Mouse (Mus musculus) embryonic facial prominence, embryonic 10.5 days (tissue): Measurements from ENCODE around the gene Gm525. TPM values are rescaled to one million over a fixed set of nuclear protein-coding genes. Genes with fewer than 3 reads are reported as not detected.

Source experiments
- DNase-seq: peaks from one replicate; pipeline ENCODE4 v3.0.0-alpha.2; 2017; ENCODE audit warnings: low spot score
- H3K27ac ChIP-seq: fragments of 300-500 bp; sonication (generic); replicated peaks from 2 replicates; pipeline ENCODE4 v1.5.1; 2016; ENCODE audit warnings: mild to moderate bottlenecking
- H3K27me3 ChIP-seq: fragments of 300-500 bp; sonication (generic); replicated peaks from 2 replicates; pipeline ENCODE4 v1.6.1; 2016; ENCODE audit warnings: low read depth, mild to moderate bottlenecking; ENCODE audit not compliant: poor library complexity, severe bottlenecking
- H3K36me3 ChIP-seq: fragments of 300-500 bp; sonication (generic); replicated peaks from 2 replicates; pipeline ENCODE4 v1.6.1; 2016; ENCODE audit warnings: mild to moderate bottlenecking, moderate library complexity
- H3K4me1 ChIP-seq: fragments of 300-500 bp; sonication (generic); 2 replicates; pipeline ENCODE4 v1.6.1; 2016
- H3K4me3 ChIP-seq: fragments of 300-500 bp; sonication (generic); 2 replicates; pipeline ENCODE4 v1.5.1; 2016; ENCODE audit warnings: mild to moderate bottlenecking, moderate library complexity
- H3K9me3 ChIP-seq: fragments of 300-500 bp; sonication (generic); 2 replicates; pipeline ENCODE4 v1.6.1; 2016; ENCODE audit warnings: mild to moderate bottlenecking
- WGBS: fragments of 180-500 bp; shearing (Covaris S2); methylation state at CpG from one replicate; pipeline ENCODE4 v1.1.7; 2016; 5-methylcytosine and 5-hydroxymethylcytosine counted together
- polyA plus RNA-seq: library from polyadenylated mRNA; unstranded; fragments of >200 nt; fragmentation: Nextera tagmentation; extraction: Ambion mirVana; gene quantifications from 2 replicates; pipeline ENCODE4 v1.2.1, GENCODE M21; 2016

Gene Gm525
- polyA plus RNA-seq, 1 experiment from 2014 or later, result not detected

DNA sequence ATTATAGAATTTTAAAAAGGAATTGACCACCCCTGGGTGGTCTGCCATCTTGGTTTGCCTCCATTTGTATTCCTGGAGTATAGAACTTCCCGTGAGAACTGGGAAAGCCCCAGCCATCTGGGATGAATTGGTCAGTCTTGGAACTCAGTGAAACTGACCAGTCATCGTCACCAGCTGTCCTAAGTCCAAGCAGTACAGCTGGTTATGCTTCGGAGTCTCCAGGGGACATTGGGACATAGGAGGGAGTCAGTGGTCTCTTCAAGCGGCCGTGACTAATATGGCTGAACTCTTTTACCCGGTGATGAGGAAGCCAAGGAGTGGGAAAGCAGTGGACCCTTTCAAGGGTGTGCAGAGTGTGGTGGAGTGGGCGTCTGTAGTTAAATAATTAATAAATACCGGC is 31.6 kb downstream of the Gm525 start:
- 96% methylated on average over 8 of the region's 8 CpGs for WGBS
- H3K4me1 ChIP-seq, result peaks cover 8% of the 10 kb centered on the region
- no peak overlapping the region for H3K4me3 ChIP-seq
- DNase-seq, result no peak
- H3K9me3 ChIP-seq, result no peaks in the 10 kb centered on the region
- peaks cover 17% of the 10 kb centered on the region for H3K27me3 ChIP-seq
- H3K36me3 ChIP-seq, result no peaks in the 10 kb centered on the region
- H3K27ac ChIP-seq, result no peak overlapping the region

DNA sequence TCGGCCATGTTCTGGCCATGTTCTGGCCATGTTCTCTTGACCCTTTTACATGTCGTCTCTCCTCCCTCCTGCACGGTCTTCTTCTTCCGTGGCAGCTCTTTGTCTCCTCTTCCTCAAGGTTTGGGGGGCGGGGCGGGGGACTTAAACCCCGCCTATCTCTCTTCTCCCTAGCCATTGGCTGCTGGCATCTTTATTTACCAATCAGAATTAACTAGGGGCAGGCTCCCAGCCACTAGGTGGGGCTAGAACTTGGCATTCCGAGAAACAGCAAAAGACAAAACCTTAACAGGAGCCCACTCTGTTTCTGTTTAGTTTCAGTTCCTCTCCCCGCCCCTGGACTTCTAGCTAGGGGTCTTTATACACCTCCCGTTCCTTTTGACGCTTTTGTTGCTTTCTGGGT is 32.2 kb downstream of the Gm525 start:
- 86% methylated on average over 11 of the region's 11 CpGs for WGBS
- DNase-seq, result no peak
- Histone ChIP-seq H3K9me3 (no peaks in the 10 kb centered on the region), H3K27ac (no peak overlapping the region), H3K4me1 (peaks cover 4% of the 10 kb centered on the region), H3K36me3 (no peaks in the 10 kb centered on the region), H3K4me3 (no peak overlapping the region), H3K27me3 (peaks cover 16% of the 10 kb centered on the region)

DNA sequence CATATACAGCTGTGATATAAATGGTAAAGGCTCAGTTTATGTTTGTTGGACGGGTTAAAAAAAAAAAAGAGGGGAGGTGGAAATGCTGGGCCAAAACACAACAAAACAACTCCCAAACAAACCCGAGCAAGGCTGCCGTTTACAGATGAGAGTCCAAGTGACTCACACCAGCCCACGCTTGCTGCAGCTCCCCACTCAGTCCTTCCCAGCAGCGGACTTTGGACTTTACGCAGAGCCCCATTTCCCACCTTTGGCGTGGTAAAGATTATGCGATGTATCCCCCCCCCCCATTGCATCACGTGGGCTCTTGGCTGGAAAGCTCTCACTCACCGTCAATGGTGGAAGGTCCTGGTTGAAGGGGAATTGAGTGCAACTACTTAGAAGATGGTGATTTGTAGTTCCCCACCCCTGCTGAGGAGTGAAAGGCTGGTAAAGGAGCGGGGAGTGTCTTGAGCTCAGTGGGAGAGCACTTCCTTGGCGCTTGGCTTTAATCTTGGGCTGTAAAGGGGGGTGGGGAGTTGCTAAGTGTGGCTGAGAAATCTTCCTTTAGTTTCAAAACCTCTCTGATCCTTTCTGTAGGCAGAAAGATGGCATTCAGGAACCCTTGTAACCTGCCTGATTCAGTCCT is 33.7 kb downstream of the Gm525 start:
- Histone ChIP-seq H3K4me1 (no peaks in the 10 kb centered on the region), H3K36me3 (no peaks in the 10 kb centered on the region), H3K27ac (no peak overlapping the region), H3K9me3 (no peaks in the 10 kb centered on the region), H3K27me3 (0 out of 2 replicates have a peak, but pooled peaks cover under 1% of the 10 kb centered on the region), H3K4me3 (no peak overlapping the region)
- no peak for DNase-seq
- 33% methylated on average over 12 of the region's 12 CpGs for WGBS

DNA sequence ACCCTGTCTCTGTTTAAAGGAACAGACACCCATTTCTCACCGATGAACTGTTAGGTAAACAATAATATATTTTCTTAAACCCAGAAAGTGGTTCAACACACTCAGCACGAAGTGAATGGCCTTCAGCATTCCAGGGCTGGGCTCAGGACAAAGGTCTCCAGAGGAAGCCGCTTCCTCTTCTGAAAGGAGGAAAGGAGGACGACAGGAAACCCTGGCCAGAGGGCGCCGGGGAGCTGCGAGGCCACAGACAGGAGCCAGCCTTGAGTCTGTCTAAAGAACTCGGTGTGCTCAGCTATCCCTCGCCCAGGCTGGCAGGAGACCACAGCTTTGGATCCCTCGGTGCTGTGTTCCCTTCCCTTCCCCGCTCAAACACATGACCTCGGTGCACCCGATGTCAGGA is 50.8 kb downstream of the Gm525 start:
- WGBS, result 10% methylated on average over 13 of the region's 13 CpGs
- H3K4me1 ChIP-seq, result peaks cover 18% of the 10 kb centered on the region
- peak overlapping the region; percentile 30; the same call in 1 of the 2 replicates for H3K27ac ChIP-seq
- H3K27me3 ChIP-seq, result 0 out of 2 replicates have a peak, but pooled peaks cover 6% of the 10 kb centered on the region
- H3K9me3 ChIP-seq, result no peaks in the 10 kb centered on the region
- no peaks in the 10 kb centered on the region for H3K36me3 ChIP-seq
- peak; percentile 43 for DNase-seq
- 0 out of 2 replicates have a peak overlapping the region, but pooled peaks have one; percentile 21 for H3K4me3 ChIP-seq

DNA sequence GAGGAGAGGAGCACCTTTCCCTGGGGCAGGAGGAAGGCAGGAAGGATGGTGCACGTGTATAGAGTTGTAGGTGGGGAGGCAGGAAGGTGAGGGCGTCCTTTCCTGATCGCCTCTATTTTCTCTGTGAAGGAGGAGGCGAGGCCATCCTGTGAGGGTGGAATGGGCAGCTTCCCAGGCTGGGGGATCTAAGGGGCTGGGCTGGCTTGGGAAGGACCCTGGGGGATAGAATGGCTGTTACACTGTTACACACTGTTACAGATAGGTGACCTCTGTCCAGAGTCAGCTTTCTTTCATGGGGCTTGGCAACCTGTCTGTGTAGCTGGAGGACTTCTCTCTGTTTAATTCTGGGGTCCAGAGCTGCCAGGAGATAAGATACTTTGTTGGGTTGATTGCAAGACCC is 57.2 kb downstream of the Gm525 start:
- Histone ChIP-seq H3K4me1 (peaks cover 14% of the 10 kb centered on the region), H3K27ac (no peak overlapping the region), H3K9me3 (no peaks in the 10 kb centered on the region), H3K36me3 (no peaks in the 10 kb centered on the region), H3K4me3 (no peak overlapping the region), H3K27me3 (no peaks in the 10 kb centered on the region)
- 41% methylated on average over 4 of the region's 4 CpGs for WGBS
- DNase-seq, result no peak

DNA sequence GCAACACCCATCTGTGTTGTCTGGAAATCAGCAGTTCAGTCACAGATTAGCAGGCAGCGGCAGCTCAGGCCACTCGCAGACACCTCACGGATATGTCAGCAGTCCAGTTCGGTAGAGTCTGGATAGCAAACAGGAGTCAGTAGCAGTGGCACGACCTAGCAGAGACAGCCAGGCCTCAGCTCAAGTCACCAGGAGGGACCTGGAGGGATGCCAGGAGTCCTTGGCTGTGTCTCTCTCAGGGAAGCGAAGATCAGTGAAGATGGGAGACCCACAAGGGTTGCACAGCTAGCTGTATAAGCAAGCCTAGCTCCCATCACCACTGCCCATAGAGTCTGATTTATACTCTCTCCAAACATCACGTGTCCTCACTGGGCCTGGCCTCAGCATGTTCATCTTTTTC is 58.8 kb downstream of the Gm525 start:
- H3K4me3 ChIP-seq, result no peak overlapping the region
- no peaks in the 10 kb centered on the region for H3K36me3 ChIP-seq
- H3K4me1 ChIP-seq, result peaks cover 14% of the 10 kb centered on the region
- H3K27me3 ChIP-seq, result no peaks in the 10 kb centered on the region
- H3K27ac ChIP-seq, result no peak overlapping the region
- WGBS, result 83% methylated on average over 7 of the region's 7 CpGs
- no peak for DNase-seq
- no peaks in the 10 kb centered on the region for H3K9me3 ChIP-seq

DNA sequence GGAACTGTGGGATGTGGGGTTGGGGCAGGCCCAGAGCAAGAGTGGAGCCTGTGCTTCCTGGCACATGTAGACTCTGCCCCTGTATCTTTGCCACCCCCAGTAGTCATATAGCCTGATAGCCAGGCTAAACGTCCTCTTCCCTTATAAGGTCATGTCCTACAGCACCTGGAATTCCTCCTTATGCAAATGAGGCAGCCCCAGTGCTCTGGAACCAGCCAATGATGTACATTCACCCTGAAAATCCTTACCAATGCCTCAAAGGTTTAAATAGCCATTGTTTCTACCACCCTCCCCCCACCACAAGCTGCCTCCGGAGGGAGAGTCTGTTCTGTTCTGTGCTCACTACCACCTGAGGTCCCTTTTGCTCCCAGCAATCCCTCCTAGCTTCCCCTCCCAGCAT is 60.6 kb downstream of the Gm525 start:
- H3K36me3 ChIP-seq, result no peaks in the 10 kb centered on the region
- WGBS, result 51% methylated on average over 2 of the region's 2 CpGs
- H3K4me1 ChIP-seq, result peaks cover 14% of the 10 kb centered on the region
- H3K27me3 ChIP-seq, result no peaks in the 10 kb centered on the region
- no peaks in the 10 kb centered on the region for H3K9me3 ChIP-seq
- no peak overlapping the region for H3K4me3 ChIP-seq
- no peak overlapping the region for H3K27ac ChIP-seq
- DNase-seq, result no peak

DNA sequence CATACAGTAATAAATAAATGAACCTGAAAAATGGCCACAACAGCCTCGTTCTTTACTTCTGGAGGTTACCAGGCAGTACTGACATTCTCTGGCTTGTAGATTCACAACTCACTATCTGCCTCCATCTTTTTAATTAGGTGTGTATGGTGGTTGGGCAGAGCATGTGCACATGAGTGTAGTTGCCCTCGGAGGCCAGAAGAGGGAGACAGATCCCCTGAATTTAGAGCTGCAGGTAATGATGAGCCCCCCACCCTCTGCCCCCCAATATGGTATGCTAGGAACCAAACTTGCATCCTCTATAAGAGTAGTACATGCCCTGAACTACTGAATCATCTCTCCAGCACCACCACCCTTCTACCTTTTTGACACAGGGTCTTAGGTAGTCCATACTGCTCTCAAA is 64.3 kb downstream of the Gm525 start:
- peaks cover 15% of the 10 kb centered on the region for H3K4me1 ChIP-seq
- no peak overlapping the region for H3K27ac ChIP-seq
- no peaks in the 10 kb centered on the region for H3K27me3 ChIP-seq
- DNase-seq, result no peak
- 90% methylated on average over 2 of the region's 2 CpGs for WGBS
- no peaks in the 10 kb centered on the region for H3K36me3 ChIP-seq
- H3K4me3 ChIP-seq, result no peak overlapping the region
- no peaks in the 10 kb centered on the region for H3K9me3 ChIP-seq

Other genes with a start within 250 kb of the Gm525 start
- 16.9 and 17.1 TPM in 2 replicates for gene Akap1, start 209.3 kb upstream of the Gm525 start, polyA plus RNA-seq
- 72.9 and 77.2 TPM in 2 replicates for gene Scpep1, start 118.4 kb upstream of the Gm525 start, polyA plus RNA-seq
- gene Elobl, start 106.9 kb upstream of the Gm525 start, polyA plus RNA-seq, result not detected in 2 replicates
- 26.0 and 27.2 TPM in 2 replicates for gene Coil, start 103.6 kb upstream of the Gm525 start, polyA plus RNA-seq
- 2.8 and 3.5 TPM in 2 replicates for gene Trim25, start 74.5 kb upstream of the Gm525 start, polyA plus RNA-seq
- gene Dgke, start 7.0 kb upstream of the Gm525 start, polyA plus RNA-seq, result 4.5 and 4.7 TPM in 2 replicates
- gene Nog, start 228.5 kb downstream of the Gm525 start, polyA plus RNA-seq, result 1.1 and 1.2 TPM in 2 replicates